Mouse (Mus musculus) cerebellum, adult 2 months (tissue): ENCODE results near the gene Aldh3a1.

Experiments
- CTCF ChIP-seq: fragments of 200-500 bp; IDR thresholded peaks from 2 replicates; pipeline ENCODE4 v1.5.1; 2011; ENCODE audit warnings: low read depth, mild to moderate bottlenecking, control low read depth, low read length, moderate library complexity, borderline replicate concordance; ENCODE audit not compliant: insufficient read depth
- POLR2A ChIP-seq: fragments of 200-500 bp; IDR thresholded peaks from 2 replicates; pipeline ENCODE4 v1.6.1; 2011; ENCODE audit warnings: low read length, control low read depth, borderline replicate concordance; ENCODE audit not compliant: insufficient read depth

GRCm38 (mm10) chr11:61225941-61226412 is 18.6 kb downstream of the Aldh3a1 start:
- TF ChIP-seq CTCF: no peak
- 0 out of 2 replicates have a peak, but pooled peaks have one; percentile 21 for TF ChIP-seq POLR2A
